8 mouse cellular contexts compared by ENCODE assay signal in the genomic region with DNA sequence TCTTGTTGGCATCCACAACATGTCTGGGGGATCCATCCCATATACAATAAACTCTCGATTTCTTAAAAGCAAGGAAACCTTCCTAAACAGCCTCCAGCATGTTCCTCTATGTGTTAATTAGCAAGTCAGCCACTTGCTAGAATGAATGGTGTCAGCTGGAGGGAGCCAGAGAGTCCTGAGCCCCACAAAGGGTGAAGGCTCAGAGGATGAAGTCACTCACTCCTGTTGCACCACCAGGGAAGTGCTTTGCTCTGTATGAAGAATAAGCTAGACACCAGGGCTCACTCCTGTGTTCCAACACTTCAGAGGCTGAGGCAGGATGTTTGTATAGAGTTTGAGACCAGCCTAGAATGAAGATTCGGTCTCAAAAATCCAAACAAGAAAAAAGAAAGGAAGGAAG. TPM values are rescaled to one million over a fixed set of nuclear protein-coding genes. Genes with fewer than 3 reads are reported as not detected.
A peak's percentile ranks its signal among the peaks of the same experiment; 100 is the strongest.
DNase-seq lines count a peak whose midpoint lies in the region; ATAC-seq and TF ChIP-seq lines count a peak whose summit lies in the region.

No protein-coding gene starts in this region.

- no peaks in the 10 kb centered on the region for H3K36me3 ChIP-seq in kidney, adult 2 months (ENCODE audit: control insufficient read depth, insufficient read depth, low read length)
- no peaks in the 10 kb centered on the region for H3K36me3 ChIP-seq in kidney, embryonic 16.5 days (ENCODE audit: insufficient read depth, low read length)
- no peaks in the 10 kb centered on the region for H3K36me3 ChIP-seq in forebrain, embryonic 10.5 days (replicated peaks)

- no peak for TF ChIP-seq POLR2A in kidney, adult 2 months (IDR thresholded peaks at IDR 0.05; ENCODE audit: low read depth, low read length)
- TF ChIP-seq POLR2A in cortical plate, adult 2 months (IDR thresholded peaks at IDR 0.05; ENCODE audit: extremely low read depth, insufficient read depth, low read length) = no peak

- H3K9me3 ChIP-seq in kidney, embryonic 16.5 days (ENCODE audit: low read length) = no peaks in the 10 kb centered on the region
- no peaks in the 10 kb centered on the region for H3K9me3 ChIP-seq in forebrain, embryonic 10.5 days

- peak; percentile 53 for DNase-seq in kidney, adult 2 months
- peak; percentile 64 for DNase-seq in NIH3T3 (ENCODE audit: low read depth)
- peak; percentile 75 for DNase-seq in lung, postnatal 10 days
- no peak for DNase-seq in MN1 (ENCODE audit: low spot score)
- no peak for DNase-seq in layer of hippocampus, postnatal 14 days (ENCODE audit: low spot score in 2 of 2)
- DNase-seq in forebrain, embryonic 10.5 days (ENCODE audit: extremely low spot score, low spot score) = no peak

- peak overlapping the region; percentile 59 for H3K27ac ChIP-seq in kidney, adult 2 months (ENCODE audit: insufficient read depth, low read depth, low read length)
- H3K27ac ChIP-seq in kidney, embryonic 16.5 days (ENCODE audit: low read length) = no peak overlapping the region
- no peak overlapping the region for H3K27ac ChIP-seq in cortical plate, adult 2 months (ENCODE audit: insufficient read depth, low read length)
- H3K27ac ChIP-seq in forebrain, embryonic 10.5 days = no peak overlapping the region

- WGBS in kidney, adult 2 months = 38% methylated on average over 2 of the region's 2 CpGs
- WGBS in kidney, embryonic 16.5 days = 63% methylated on average over 2 of the region's 2 CpGs
- WGBS in forebrain, embryonic 10.5 days = 60% methylated on average over 2 of the region's 2 CpGs

- no peaks in the 10 kb centered on the region for H3K27me3 ChIP-seq in kidney, adult 2 months (replicated peaks; ENCODE audit: control insufficient read depth, insufficient read depth, low read length)
- no peaks in the 10 kb centered on the region for H3K27me3 ChIP-seq in kidney, embryonic 16.5 days (ENCODE audit: insufficient read depth, low read length)
- peaks cover 26% of the 10 kb centered on the region; the same call in 1 of the 2 replicates for H3K27me3 ChIP-seq in forebrain, embryonic 10.5 days (ENCODE audit: poor library complexity, severe bottlenecking)

- TF ChIP-seq CTCF in kidney, adult 2 months (conservative IDR thresholded peaks at IDR 0.05; ENCODE audit: insufficient read depth, insufficient read length, low read depth, low read length) = peak; percentile 50
- peak; percentile 45 for TF ChIP-seq CTCF in cortical plate, adult 2 months (IDR thresholded peaks at IDR 0.05; ENCODE audit: extremely low read depth, insufficient read depth, low read length)

- no peak overlapping the region for H3K4me2 ChIP-seq in kidney, embryonic 16.5 days (replicated peaks; ENCODE audit: low read depth, low read length)

- ATAC-seq in kidney, embryonic 16.5 days (ENCODE audit: low FRiP score, low TSS enrichment) = no peak

- H3K4me1 ChIP-seq in kidney, adult 2 months (ENCODE audit: control insufficient read depth, insufficient read depth, low read length) = peaks cover 19% of the 10 kb centered on the region; the same call in 1 of the 2 replicates
- peaks cover 30% of the 10 kb centered on the region for H3K4me1 ChIP-seq in kidney, embryonic 16.5 days (ENCODE audit: insufficient read depth, low read length)
- H3K4me1 ChIP-seq in cortical plate, adult 2 months (ENCODE audit: control insufficient read depth, insufficient read depth, low read length) = peaks cover 2% of the 10 kb centered on the region; the same call in 1 of the 2 replicates
- H3K4me1 ChIP-seq in forebrain, embryonic 10.5 days = peaks cover 35% of the 10 kb centered on the region

- no peak overlapping the region for H3K9ac ChIP-seq in kidney, embryonic 16.5 days (replicated peaks; ENCODE audit: low read length)

- no peak overlapping the region for H3K4me3 ChIP-seq in kidney, adult 2 months (ENCODE audit: insufficient read depth, low read depth, low read length)
- H3K4me3 ChIP-seq in kidney, embryonic 16.5 days (ENCODE audit: low read length) = no peak overlapping the region
- H3K4me3 ChIP-seq in cortical plate, adult 2 months (ENCODE audit: insufficient read depth, low read length) = no peak overlapping the region
- no peak overlapping the region for H3K4me3 ChIP-seq in forebrain, embryonic 10.5 days

RNA-seq across cellular contexts. Expression of a gene that starts 1.5 kb away (rescaled TPM):
- 176 and 271 TPM in 2 replicates for polyA plus RNA-seq in kidney, adult 2 months (2012; rRNA removed)
- 14.4 and 18.5 TPM in 2 replicates for polyA plus RNA-seq in kidney, embryonic 16.5 days (2015; fragmentation: Nextera tagmentation; extraction: Ambion mirVana)
- polyA plus RNA-seq in cortical plate, adult 2 months (2012; rRNA removed) = 40.1 and 44.3 TPM in 2 replicates
- 10 to 100 TPM; 58.0 to 62.5 TPM for total RNA-seq in layer of hippocampus, postnatal 14 days (2021)
- polyA plus RNA-seq in forebrain, embryonic 10.5 days (2016; fragmentation: Nextera tagmentation; extraction: Ambion mirVana) = 9.2 and 9.6 TPM in 2 replicates

Comparison
In these comparisons a context has a peak if more than half of its experiments do, and no peak if none do; other contexts are left out.
1. DNase-seq: peak in kidney, adult 2 months (single experiment), NIH3T3 (single experiment) and lung, postnatal 10 days (single experiment); none in MN1 (single experiment), layer of hippocampus, postnatal 14 days (0 of 2) and forebrain, embryonic 10.5 days (single experiment).